In the genomic region with DNA sequence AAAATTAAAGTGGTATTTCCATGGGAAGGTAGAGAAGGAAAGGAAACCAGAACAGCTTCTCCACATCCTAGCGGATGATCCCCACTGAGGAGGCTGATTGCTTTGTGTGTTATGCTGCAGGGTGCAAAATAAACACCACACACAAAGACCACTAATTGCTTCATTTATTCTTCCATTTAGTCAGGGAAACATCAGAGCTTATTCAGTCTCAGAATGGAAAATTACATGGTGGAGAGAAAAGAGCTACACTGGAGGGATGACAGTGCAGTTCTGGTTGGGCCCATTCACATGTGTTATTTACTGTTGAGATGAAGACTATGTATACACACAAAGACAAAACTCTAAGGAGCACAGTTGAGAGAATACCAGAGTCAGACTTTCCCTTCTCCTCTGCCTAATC, we compare ENCODE assay signal across 19 mouse cellular contexts. TPM values are rescaled to one million over a fixed set of nuclear protein-coding genes. Genes with fewer than 3 reads are reported as not detected.
DNase-seq lines count a peak whose midpoint lies in the region; ATAC-seq lines count a peak whose summit lies in the region.
"Had no signal": no experiment of that assay in that cellular context is flagged by ENCODE, and none has a peak within 500 bp of the region (broad histone marks: within the 10 kb centered on the region; RNA-seq: fewer than 3 reads in every experiment).

No protein-coding gene starts in this region.

- DNase-seq in frontal cortex, postnatal 14 days (ENCODE audit: low spot score in 2 of 2): no peak
- DNase-seq in neural tube, embryonic 10.5 days (ENCODE audit: extremely low spot score, low spot score): no peak
- no peak for DNase-seq in lung, postnatal 4 days
- DNase-seq: adrenal gland, postnatal 10 days; cerebellum, adult 18-20 months; cerebellum, adult 9-11 months; cerebellum, postnatal 36 days; gastrocnemius, postnatal 36 days; heart, adult 18-20 months; heart, postnatal 10 days; kidney, adult 11 months had no signal

- H3K9me3 ChIP-seq in neural tube, embryonic 15.5 days (replicated peaks): no peaks in the 10 kb centered on the region
- H3K9me3 ChIP-seq in forebrain, embryonic 16.5 days (ENCODE audit: control insufficient read depth, low read length): no peaks in the 10 kb centered on the region
- H3K9me3 ChIP-seq: embryonic facial prominence, embryonic 10.5 days; G1E; heart, embryonic 10.5 days; hindbrain, embryonic 13.5 days had no signal

- H3K27me3 ChIP-seq in neural tube, embryonic 15.5 days (replicated peaks): no peaks in the 10 kb centered on the region
- H3K27me3 ChIP-seq in forebrain, embryonic 16.5 days (replicated peaks; ENCODE audit: control insufficient read depth, insufficient read depth, low read length): no peaks in the 10 kb centered on the region
- H3K27me3 ChIP-seq: hindbrain, embryonic 13.5 days had no signal

- H3K4me2 ChIP-seq in neural tube, embryonic 15.5 days: no peak overlapping the region
- H3K4me2 ChIP-seq in forebrain, embryonic 16.5 days (ENCODE audit: low read length): no peak overlapping the region
- H3K4me2 ChIP-seq: hindbrain, embryonic 13.5 days had no signal

- no peak overlapping the region for H3K4me3 ChIP-seq in neural tube, embryonic 15.5 days (replicated peaks)
- no peak overlapping the region for H3K4me3 ChIP-seq in forebrain, embryonic 16.5 days (replicated peaks; ENCODE audit: low read length)
- H3K4me3 ChIP-seq: embryonic facial prominence, embryonic 10.5 days; heart, embryonic 10.5 days; hindbrain, embryonic 13.5 days had no signal

- H3K36me3 ChIP-seq in neural tube, embryonic 15.5 days: no peaks in the 10 kb centered on the region
- no peaks in the 10 kb centered on the region for H3K36me3 ChIP-seq in forebrain, embryonic 16.5 days (ENCODE audit: control insufficient read depth, insufficient read depth)
- H3K36me3 ChIP-seq: embryonic facial prominence, embryonic 10.5 days; G1E; heart, embryonic 10.5 days had no signal

- 44% methylated on average over 1 of the region's 1 CpGs for WGBS in neural tube, embryonic 15.5 days
- 31% methylated on average over 1 of the region's 1 CpGs for WGBS in forebrain, embryonic 16.5 days

- H3K9ac ChIP-seq in neural tube, embryonic 15.5 days (replicated peaks): no peak overlapping the region
- no peak overlapping the region for H3K9ac ChIP-seq in forebrain, embryonic 16.5 days (replicated peaks; ENCODE audit: low read depth, low read length)
- H3K9ac ChIP-seq: hindbrain, embryonic 13.5 days had no signal

- H3K27ac ChIP-seq in neural tube, embryonic 15.5 days (replicated peaks): no peak overlapping the region
- no peak overlapping the region for H3K27ac ChIP-seq in forebrain, embryonic 16.5 days (ENCODE audit: low read length)
- H3K27ac ChIP-seq: embryonic facial prominence, embryonic 10.5 days; heart, embryonic 10.5 days; hindbrain, embryonic 13.5 days; hindbrain, postnatal 0 days had no signal

- no peaks in the 10 kb centered on the region for H3K4me1 ChIP-seq in neural tube, embryonic 15.5 days
- H3K4me1 ChIP-seq in forebrain, embryonic 16.5 days (replicated peaks; ENCODE audit: control insufficient read depth, insufficient read depth, low read length): no peaks in the 10 kb centered on the region
- H3K4me1 ChIP-seq: embryonic facial prominence, embryonic 10.5 days; heart, embryonic 10.5 days; hindbrain, embryonic 13.5 days had no signal

- ATAC-seq in frontal cortex, adult (ENCODE audit: low TSS enrichment): peak; percentile 19
- ATAC-seq in neural tube, embryonic 15.5 days (ENCODE audit: low FRiP score): peak; percentile 47; the same call in 1 of the 2 replicates
- ATAC-seq in forebrain, embryonic 16.5 days: peak; percentile 91
- ATAC-seq: hindbrain, postnatal 0 days had no signal

RNA-seq across cellular contexts. Expression of a gene that starts 18.4 kb away (rescaled TPM):
- 57.4 and 68.9 TPM in 2 replicates for polyA plus RNA-seq in neural tube, embryonic 15.5 days (2015; fragmentation: Nextera tagmentation; extraction: Ambion mirVana)
- 32.9 and 40.0 TPM in 2 replicates for polyA plus RNA-seq in forebrain, embryonic 16.5 days (2015; fragmentation: Nextera tagmentation; extraction: Ambion mirVana)
- polyA plus RNA-seq: G1E had no signal

Comparison
In these comparisons a context has a peak if more than half of its experiments do, and no peak if none do; other contexts are left out.
1. ATAC-seq: peak in every context shown above with its lines; median percentile 91 in forebrain, embryonic 16.5 days; 47 in neural tube, embryonic 15.5 days; 19 in frontal cortex, adult.